Mouse (Mus musculus): ENCODE measurements around the gene AY358078.

DNA sequence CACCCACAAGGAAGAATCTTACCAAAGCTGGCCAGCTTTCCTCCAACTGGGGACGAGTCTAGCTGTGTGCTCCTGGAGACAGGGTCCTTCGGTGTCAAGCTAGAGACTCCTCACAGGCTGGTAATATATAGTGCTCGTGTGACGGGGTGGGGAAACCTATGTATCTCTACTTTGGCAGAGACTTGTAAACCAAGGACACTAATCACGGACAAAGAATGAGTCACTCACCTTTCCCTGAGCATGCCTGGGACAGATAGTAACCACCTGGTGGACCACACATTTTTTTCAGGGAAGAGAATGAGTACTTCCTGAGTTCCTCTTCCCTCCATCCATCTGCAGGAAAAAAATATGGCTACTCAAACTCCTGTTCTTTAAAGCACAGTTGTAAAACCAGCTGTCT lies 26.4 kb upstream of the AY358078 start, which contains the start of gene Ang4:
- TF ChIP-seq POLR2A (IDR thresholded peaks at IDR 0.05; ENCODE audit: low read depth, low read length) (no peak), CTCF (IDR thresholded peaks at IDR 0.05; ENCODE audit: extremely low read depth, insufficient read depth, insufficient read length, insufficient replicate concordance) (no peak)
